Mouse (Mus musculus): Measurements from ENCODE around the gene G6pc3.

The G6pc3 gene

DNA sequence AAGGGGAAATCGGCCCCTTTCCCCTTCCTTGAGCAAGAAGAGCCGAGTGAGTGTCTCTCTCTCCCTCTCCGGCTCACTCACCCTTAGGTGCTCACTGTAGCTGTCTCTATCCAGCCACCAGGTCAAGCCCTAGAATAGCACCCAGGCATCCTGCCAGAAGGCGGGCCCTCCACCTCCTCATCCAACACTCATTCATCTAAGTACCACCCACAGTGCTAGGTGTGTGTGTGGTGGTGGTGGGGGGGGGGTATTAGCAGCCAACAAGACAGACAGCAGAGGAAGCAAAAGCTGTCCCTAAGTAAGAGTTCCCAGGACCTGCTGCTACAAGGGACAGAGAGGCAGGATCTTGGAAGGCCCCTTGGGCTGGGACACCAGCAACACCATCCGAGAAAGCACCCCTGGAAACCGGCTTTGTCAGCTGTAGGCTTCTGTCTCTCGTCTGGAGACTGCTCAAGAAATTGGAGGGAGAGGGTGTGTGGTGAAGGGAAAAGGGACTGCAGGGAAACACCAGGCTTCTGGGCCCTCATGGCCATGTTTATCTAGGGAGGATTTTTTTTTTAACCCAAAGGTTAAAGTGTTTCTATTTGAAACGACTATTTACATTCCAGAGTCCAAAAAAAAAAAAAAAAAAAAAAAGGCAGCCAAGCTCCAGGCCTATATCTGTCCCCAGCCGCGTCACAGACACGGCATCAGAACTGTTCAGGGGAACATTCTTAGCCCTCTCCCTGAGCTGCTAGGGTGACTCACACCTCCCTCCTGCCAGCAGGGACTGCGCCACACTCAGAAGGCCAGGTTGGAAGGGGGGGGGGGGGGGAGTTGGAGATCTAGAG, 26.9 kb downstream of the G6pc3 start:
- in situ Hi-C loops (cut with MboI; ENCODE audit: unreplicated experiment in 2 of 2): no loop called here

DNA sequence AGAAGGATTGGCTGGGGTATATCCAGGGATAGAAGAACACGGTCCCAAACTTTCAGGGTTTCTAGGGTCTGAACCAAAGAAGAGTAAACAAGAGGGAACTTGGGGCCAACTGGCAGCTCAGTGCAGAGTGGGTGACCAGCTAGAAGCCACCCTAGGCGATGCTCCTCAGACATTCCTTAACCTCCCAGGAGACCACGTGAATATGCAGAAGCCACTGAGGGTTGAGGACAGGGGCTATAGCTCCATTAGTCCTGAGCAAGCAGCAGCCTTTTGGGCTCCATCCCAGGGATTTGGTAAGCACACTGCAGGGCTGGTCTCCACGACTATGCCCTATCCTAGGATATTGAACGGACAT, 27.4 kb downstream of the G6pc3 start:
- in situ Hi-C loops (cut with MboI; ENCODE audit: unreplicated experiment in 2 of 2): no loop called here

DNA sequence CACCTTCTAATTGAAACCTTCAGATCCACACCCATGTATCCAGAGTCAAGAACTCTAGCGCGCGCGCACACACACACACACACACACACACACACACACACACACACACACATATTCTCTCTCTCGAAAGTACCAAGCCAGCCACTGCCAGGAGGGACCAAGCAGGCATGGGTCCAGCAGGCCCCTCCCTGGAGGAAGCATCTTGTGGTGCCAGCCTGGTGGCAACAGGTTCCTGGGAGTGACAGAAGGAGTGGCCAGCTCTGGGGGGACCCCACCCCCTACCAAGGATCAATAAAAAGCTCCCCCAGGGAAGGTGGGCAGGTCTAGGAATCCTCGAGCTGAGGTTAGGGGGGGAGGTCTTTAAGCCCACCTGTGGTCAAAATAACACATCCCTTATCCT, 28.0 kb downstream of the G6pc3 start:
- in situ Hi-C loops (cut with MboI; ENCODE audit: unreplicated experiment in 2 of 2): no loop called here

DNA sequence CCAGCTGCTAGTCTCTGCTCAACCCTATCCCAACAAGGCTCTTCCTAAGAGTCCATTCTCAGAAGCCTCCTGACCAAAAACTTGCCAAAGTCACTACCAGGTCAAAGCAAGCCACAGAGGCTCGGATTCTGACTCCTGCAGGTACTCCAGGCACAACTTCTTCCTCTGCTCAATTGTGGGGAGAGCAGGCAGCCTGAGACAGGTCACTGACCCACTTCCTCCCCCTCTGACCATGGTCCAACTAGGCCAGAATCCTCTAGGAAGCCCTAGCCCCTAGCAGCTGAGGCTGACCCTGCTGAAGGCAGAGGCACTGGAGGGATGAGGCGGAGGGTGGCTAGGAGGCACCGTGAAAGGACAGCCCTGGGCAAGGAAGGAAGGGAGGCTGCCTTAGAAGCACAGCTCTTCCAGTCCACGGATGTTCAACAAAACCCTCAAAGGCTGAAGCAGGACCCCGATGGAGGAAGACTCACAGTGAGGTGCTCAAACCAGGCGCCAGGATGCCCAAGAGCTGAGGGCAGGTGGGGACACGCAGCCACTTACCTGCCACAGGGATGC, 28.5 kb downstream of the G6pc3 start:
- in situ Hi-C loops (cut with MboI; ENCODE audit: unreplicated experiment in 2 of 2): no loop called here

DNA sequence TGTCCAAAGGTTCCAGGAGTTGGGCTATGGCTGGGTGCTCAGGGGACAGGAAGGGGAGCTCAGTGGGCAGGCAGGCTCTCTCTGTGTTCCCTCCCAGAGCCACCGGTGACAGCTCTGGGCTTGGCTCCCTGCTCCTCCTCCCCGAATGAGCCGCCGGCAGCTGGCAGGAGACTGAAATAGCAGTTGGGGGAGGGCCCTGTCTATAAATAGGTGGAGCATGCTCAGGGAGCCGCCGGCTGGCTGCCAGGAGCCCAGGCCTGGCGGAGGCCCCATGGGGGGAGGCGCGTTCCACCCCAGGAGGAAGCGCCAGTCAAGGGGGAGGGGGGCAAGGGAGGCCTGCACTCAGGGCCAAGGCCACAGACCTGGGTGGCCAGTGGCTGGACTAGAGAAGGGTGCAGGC, 29.4 kb downstream of the G6pc3 start:
- in situ Hi-C loops (cut with MboI; ENCODE audit: unreplicated experiment in 2 of 2): no loop called here

DNA sequence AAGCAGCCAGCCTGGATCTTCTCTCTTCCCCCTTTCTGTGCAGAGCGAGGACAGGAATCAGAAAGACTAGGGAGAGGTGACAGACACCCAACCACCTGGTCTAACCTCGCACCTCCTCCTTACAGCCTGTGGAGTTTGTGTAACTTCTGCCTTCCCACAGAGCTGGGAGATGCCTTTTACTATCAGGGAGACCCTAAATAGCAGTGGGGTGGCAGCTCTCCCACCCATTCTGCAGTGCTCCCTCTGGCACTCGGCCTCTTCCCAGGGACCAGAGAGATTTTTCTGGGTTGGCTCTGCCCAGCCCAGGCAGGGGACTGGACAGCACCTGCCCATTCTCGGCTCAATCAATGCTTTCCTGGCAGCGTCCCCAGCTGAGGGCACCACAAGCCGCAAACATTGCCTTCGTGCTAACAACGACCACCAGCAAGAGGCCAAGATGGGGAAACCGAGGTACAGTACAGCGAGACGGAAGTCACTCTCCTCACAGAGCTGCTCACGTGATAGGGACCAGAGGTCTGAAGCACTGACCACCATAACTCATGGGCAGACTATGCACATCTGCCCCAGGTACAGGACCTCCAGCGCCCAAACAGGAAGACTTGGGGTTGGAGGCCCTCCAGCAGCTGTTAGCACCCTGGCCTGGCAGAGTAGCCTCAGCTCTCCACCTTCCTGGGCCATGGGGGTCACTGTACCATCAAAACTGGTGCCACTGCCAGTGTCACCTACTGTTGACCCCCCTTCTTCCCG, 30.0 kb downstream of the G6pc3 start:
- in situ Hi-C loops (cut with MboI; ENCODE audit: unreplicated experiment in 2 of 2): no loop called here

DNA sequence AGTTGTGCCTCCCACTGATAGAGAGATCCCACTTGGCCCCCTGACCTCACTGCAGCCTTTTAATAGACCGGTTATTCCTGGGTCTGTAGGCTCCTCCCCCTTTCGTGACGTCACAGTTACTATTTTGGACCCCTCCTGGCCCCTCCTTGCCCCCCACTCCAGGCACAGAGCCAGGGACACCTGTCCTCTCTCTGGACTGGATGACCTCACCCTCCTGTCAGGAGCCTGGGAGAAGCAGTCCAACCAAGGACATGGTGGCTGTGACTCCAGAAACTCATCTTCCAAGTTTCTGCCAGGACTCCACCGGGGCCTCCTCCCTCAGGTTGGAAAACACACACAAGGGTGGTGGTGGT, 30.6 kb downstream of the G6pc3 start:
- in situ Hi-C loops (cut with MboI; ENCODE audit: unreplicated experiment in 2 of 2): loop anchor here in 1 of 2 experiments (5.0 kb wide), 1 partner anchor 33 kb away; the partner anchor contains the start of genes G6pc3 and Lsm12

DNA sequence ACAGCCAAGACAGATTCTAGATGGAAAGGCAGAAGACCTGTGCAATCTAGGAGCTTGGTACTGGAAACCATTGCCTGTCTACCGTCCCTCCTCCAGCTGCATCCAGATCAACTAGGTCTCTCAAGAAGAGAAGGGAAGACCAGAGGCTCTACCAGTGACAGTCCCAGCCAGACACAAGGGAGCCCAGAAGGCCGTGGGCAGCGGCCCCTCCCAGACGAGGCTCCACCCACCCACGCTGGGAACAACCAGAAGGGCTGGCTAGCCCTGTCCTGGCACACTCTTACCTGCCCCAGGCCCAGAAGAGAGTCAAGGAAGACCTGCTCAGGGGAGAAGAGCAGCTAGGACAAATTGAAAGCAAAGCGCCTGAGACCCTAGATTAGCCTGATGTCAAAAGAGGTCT, 31.0 kb downstream of the G6pc3 start:
- in situ Hi-C loops (cut with MboI; ENCODE audit: unreplicated experiment in 2 of 2): loop anchor here in 1 of 2 experiments (5.0 kb wide), 1 partner anchor 33 kb away; the partner anchor contains the start of genes G6pc3 and Lsm12

DNA sequence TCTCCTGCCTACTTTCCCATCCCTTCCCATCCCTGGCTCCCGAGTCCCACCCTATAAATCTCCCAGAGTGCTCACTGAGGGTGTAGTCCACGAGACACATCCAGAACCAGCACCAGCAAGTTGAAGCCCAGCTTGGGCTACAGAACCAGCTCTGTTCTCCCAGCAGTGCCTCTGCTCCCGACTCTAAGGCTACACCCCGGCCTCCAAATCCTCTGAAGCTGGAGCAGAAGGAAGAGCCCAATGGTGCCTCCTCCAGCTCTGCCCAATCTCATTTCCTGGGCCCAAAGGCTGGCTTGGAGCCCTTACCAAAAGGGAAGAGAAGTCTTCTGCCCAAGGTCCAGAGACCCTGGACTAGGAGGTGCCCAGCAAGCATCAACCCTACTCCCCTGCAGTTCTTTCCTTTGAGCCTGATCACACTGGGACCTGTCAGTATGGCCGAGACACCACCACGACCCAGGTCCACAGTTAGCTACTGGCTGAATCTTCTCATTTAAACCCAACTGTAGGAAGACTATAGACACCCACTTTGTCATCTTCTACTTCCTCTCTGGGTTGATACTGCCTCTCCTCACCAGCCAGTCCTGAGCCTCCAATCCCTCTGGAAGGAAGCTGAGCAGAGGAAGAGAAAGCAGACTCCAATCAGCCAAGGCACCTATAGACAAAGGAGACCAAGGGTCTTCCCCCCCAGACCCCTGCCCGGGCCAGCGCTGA, 32.0 kb downstream of the G6pc3 start:
- in situ Hi-C loops (cut with MboI; ENCODE audit: unreplicated experiment in 2 of 2): loop anchor here in 1 of 2 experiments (5.0 kb wide), 1 partner anchor 34 kb away; the partner anchor contains the start of genes G6pc3 and Lsm12

DNA sequence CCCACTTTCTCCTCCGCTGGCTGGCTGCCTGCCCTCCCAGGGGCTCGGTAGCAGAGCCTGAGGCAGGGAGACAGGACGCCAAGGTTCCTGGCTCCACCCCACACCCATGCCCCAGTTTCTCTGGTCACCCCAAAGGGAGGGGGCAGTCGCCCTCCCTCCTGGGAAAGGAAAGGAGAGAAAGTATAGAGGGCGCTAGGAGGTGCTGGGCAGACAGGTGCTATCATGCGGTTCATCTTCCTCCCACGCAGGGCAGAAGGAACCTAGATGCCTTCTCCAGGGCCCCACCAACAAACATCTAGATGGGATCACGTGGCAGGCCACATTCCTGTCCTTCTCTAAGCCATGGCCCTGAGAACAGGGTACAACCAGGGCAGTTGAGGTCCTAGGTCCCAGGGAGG, 32.5 kb downstream of the G6pc3 start:
- in situ Hi-C loops (cut with MboI; ENCODE audit: unreplicated experiment in 2 of 2): loop anchor here in 1 of 2 experiments (5.0 kb wide), 1 partner anchor 35 kb away; the partner anchor contains the start of genes G6pc3 and Lsm12

DNA sequence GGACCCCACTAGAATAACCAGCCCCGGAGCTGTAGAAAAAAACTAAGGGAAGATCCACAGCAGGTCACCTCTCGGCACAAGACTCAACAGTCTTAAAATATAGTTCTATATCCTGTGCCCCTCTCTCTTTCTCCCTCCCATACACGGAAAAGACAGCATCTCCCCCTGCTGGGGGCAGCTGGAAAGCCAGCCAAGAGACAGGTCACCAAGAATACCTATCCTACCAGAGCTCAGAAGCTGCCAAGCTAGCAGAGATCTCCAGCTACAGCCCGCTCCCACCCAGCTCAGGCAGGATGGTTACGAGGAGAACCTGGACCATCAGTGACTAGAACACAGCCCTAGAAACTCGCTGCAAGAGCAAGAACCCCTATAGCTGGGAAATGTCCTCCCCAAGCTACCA, 33.7 kb downstream of the G6pc3 start:
- in situ Hi-C loops (cut with MboI; ENCODE audit: unreplicated experiment in 2 of 2): loop anchor here in 1 of 2 experiments (5.0 kb wide), 1 partner anchor 36 kb away; the partner anchor contains the start of genes G6pc3 and Lsm12

DNA sequence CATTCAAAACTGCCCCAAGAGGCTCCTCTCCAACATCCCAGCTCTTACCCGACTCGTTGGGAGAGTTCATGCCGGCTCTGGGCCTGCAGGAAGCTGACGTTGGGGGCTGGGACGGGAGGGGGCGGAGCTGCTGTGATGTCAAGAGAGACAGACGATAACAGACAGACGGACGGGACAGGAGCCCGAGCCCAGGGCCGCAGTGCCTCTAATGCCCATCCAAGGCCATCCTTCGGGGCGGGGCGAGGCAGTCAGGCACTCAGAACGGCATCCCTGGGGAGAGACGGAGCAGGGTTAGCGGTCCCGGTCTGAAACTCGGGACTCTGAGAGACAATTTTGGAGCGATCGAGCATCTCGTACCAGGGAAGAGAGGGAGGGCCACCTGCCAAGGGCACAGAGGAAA, 35.3 kb downstream of the G6pc3 start:
- in situ Hi-C loops (cut with MboI; ENCODE audit: unreplicated experiment in 2 of 2): loop anchor here (5.0 to 25.0 kb wide), 4 partner anchors 37 to 437 kb away; partner anchors contain the start of genes G6pc3 (in 2 of the 2), Lsm12 (in 2 of the 2), Etv4 (in 1 of the 2) and Nags (in 1 of the 2)

DNA sequence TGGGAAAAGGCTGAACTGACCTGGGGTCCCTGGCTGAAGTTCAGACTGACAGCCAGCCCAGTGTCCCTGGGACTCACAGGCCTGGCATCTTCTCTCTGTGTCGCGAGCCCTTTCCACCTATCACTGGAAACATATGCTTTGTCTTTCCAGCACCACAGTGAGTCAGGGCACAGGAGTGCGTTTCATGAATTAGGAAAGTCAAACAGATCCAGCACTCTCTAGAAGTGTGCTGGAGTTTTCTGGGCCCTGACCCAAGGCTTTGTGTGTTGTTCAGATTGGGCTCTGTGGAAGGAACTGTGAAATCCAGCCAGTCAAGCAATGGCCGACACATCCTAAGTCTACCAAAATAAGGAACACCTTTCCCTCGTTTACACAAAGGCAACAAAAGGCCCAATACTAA, 35.8 kb downstream of the G6pc3 start:
- in situ Hi-C loops (cut with MboI; ENCODE audit: unreplicated experiment in 2 of 2): loop anchor here (5.0 to 25.0 kb wide), 4 partner anchors 38 to 438 kb away; partner anchors contain the start of genes Etv4 (in 1 of the 2), G6pc3 (in 1 of the 2), Lsm12 (in 1 of the 2) and Nags (in 1 of the 2)

DNA sequence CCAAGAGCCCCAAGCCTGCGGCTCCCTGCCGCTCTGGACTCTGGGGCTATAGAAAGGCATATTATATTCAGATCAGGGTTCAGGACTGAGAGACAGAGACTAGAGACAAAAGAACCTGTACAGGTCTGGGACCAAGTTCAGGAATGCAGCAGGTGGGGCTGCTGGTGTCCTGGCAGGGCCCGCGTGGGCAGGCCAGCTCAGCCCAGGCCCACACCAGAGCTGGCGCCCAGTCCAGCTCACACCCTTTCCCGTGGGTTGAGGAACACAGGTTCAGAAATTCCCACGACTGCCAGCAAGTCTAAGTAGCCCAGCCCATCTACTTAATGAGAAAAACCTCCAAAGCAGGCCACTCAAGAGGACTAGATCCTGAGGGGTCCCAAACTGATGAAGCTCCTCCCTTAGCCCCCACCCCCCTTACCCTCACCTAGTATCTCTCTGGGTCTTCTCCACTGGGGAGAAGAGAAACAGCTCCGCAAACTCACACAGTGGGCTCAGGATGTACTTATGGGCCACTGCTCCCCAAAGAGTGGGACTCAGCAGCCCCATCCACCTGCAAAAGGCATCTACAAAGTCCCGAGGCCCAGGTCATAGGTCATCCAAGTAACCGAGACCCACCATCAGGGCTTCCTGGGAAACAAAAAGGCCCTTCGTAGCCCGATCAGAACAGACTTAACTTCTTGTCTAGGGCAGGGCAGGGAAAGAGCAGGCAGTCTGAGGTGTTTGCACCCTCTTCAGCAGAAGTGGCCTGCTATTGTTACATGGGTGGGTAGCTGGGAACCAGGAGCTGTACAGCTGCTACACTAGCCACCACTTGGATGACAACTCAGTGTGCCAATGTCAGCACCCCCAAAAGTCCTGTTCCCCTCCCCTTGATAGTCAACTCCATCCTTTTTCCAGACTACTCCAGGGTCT, 36.9 kb downstream of the G6pc3 start:
- in situ Hi-C loops (cut with MboI; ENCODE audit: unreplicated experiment in 2 of 2): loop anchor here (5.0 to 25.0 kb wide), 4 partner anchors 39 to 439 kb away; partner anchors contain the start of genes Etv4 (in 1 of the 2), G6pc3 (in 1 of the 2), Lsm12 (in 1 of the 2) and Nags (in 1 of the 2)

DNA sequence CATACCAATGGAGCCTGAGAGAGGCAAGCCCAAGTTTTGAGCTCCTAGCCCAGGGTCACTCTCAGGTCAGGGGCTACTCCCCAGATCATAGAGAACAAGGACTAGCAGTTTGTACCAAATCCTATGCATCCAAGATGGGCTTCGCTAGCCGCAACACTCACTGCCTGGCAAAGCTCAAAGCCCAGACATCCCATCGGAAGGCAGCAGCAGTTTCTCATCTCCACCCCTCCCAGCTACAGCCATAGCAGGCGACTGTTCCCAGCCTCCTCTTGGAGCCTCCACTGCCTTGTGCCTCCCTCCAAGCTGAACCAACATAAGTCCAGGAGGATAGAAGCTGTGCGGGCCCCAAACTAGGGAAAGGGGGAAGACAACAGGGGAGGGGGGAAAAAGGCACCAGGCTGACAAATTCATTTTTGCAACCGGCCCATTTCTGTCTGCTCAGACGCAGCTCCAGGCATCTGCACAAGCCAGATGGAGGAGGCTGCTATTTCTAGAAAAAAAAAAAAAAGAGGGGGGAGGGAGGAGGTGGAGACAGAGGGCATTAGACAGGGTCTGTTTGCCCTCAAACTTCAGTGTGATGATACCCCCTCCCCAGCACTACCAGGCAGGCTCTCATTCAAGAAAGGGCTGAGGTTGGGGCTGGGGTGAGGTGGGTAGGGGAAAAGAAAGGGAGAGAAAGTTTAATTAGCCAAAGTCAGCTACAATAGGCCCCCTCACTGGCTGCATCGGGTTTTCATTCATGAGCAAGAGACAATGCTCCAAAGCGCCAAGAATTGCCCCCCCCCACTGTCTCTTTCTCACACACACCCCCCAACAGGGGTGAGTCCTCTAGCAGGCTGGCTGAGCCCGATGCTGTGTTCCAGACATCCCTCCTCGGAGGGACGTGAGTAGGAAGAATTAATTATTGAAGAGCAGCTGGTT, 38.1 kb downstream of the G6pc3 start:
- in situ Hi-C loops (cut with MboI; ENCODE audit: unreplicated experiment in 2 of 2): loop anchor here (5.0 to 25.0 kb wide), 4 partner anchors 40 to 440 kb away; partner anchors contain the start of genes Etv4 (in 1 of the 2), G6pc3 (in 1 of the 2), Lsm12 (in 1 of the 2) and Nags (in 1 of the 2)

DNA sequence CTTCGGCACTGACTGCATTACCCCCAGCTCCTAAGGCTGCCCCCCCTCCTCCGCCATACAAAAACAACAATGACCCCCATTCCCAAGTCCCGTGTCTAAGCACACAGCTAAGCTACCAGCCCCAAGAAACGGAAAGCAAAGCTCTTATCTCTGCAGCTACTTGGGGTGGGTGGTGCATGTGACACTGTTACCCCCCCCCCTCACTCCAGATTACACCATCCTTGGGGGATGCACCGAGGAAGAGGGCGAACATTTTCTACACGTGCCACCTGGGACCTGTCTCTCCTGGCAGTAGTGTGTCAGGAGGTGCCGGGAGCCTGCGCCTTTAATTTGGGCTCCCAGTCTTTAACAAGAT, 38.7 kb downstream of the G6pc3 start:
- in situ Hi-C loops (cut with MboI; ENCODE audit: unreplicated experiment in 2 of 2): loop anchor here (5.0 to 25.0 kb wide), 4 partner anchors 41 to 441 kb away; partner anchors contain the start of genes Etv4 (in 1 of the 2), G6pc3 (in 1 of the 2), Lsm12 (in 1 of the 2) and Nags (in 1 of the 2)

DNA sequence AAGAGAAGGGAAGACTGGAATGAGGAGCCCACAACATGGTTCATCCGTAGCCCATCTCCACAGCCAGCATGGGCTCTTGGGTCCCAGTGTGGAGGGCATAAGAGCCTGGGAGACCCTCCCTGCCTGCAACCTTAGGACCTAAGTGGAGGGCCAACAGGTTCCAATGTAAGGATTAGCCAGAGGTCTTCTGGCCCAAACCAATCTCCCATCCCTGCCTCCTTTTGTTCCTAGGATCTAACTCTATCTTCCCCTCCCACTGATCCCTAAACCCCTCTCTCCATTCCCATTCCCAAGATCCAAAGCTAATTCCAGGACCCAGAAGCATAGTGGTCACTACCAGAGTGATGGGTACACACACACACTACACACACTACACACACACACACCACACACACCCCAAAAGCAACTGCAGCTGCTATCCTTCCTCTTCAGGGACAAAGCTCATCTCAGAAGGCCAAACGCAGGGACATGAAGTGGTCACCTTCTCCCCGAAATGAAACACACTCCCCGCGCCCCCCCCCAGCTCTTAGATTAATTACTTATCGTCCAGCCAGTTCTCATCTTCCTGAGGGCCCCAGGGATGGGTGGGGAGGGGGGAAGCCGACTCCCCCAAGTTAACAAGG, 39.3 kb downstream of the G6pc3 start:
- in situ Hi-C loops (cut with MboI; ENCODE audit: unreplicated experiment in 2 of 2): loop anchor here (5.0 to 25.0 kb wide), 4 partner anchors 41 to 441 kb away; partner anchors contain the start of genes Etv4 (in 1 of the 2), G6pc3 (in 1 of the 2), Lsm12 (in 1 of the 2) and Nags (in 1 of the 2)

Data from v-Abl transformed pro-B cells (cell line).